Mouse (Mus musculus) T-cell, adult 2 months (primary cell): Measurements from ENCODE around the gene Cuedc2.

Experiments used
- DNase-seq: peaks from one replicate; pipeline ENCODE4 v3.0.0; 2022; ENCODE audit warnings: low spot score

Cuedc2 gene

GRCm38 (mm10) chr19:46306751-46307289, 31.7 kb downstream of the Cuedc2 start:
- no peak for DNase-seq

- DNase-seq, result no peak
Observed at GRCm38 (mm10) chr19:46306268-46306610, 32.3 kb downstream of the Cuedc2 start.

- DNase-seq, result peak; percentile 93
Observed at GRCm38 (mm10) chr19:46305432-46306267, 32.9 kb downstream of the Cuedc2 start.

- no peak for DNase-seq
Observed at GRCm38 (mm10) chr19:46304908-46305333, 33.6 kb downstream of the Cuedc2 start.

GRCm38 (mm10) chr19:46304216-46304841, 34.2 kb downstream of the Cuedc2 start, which contains the start of gene Nfkb2:
Nfkb2 (plus strand) TSS chr19:46304320.
- DNase-seq, result peak; percentile 96

- DNase-seq, result no peak
Observed at GRCm38 (mm10) chr19:46303251-46304215, 35.0 kb downstream of the Cuedc2 start.

GRCm38 (mm10) chr19:46302551-46302950, 36.0 kb downstream of the Cuedc2 start:
- no peak for DNase-seq

- DNase-seq, result no peak
Observed at GRCm38 (mm10) chr19:46300294-46301045, 38.0 kb downstream of the Cuedc2 start.

- DNase-seq, result no peak
Observed at GRCm38 (mm10) chr19:46296938-46297337, 41.6 kb downstream of the Cuedc2 start.

- DNase-seq, result no peak
Observed at GRCm38 (mm10) chr19:46290535-46291105, 47.9 kb downstream of the Cuedc2 start.

GRCm38 (mm10) chr19:46287566-46287965, 50.9 kb downstream of the Cuedc2 start:
- DNase-seq, result no peak

- no peak for DNase-seq
Observed at GRCm38 (mm10) chr19:46286926-46287325, 51.6 kb downstream of the Cuedc2 start.

GRCm38 (mm10) chr19:46286047-46286446, 52.5 kb downstream of the Cuedc2 start:
- DNase-seq, result no peak

GRCm38 (mm10) chr19:46285631-46286030, 52.9 kb downstream of the Cuedc2 start:
- DNase-seq, result no peak

GRCm38 (mm10) chr19:46284686-46285085, 53.8 kb downstream of the Cuedc2 start:
- no peak for DNase-seq

- DNase-seq, result no peak
Observed at GRCm38 (mm10) chr19:46282081-46282849, 56.2 kb downstream of the Cuedc2 start.
